Mouse (Mus musculus) liver, adult 2 months (tissue): ENCODE data around the gene Art1. TPM values are rescaled to one million over a fixed set of nuclear protein-coding genes. Genes with fewer than 3 reads are reported as not detected.

ENCODE experiments used
- DNase-seq: peaks from one replicate; pipeline ENCODE4 v3.0.0-alpha.2; 2011; ENCODE audit warnings: low read depth, low spot score; ENCODE audit errors: extremely low read depth
- H3K27ac ChIP-seq: fragments of 200-500 bp; replicated peaks from 2 replicates; pipeline ENCODE4 v1.5.1; 2012; ENCODE audit warnings: low read depth, mild to moderate bottlenecking, control low read depth, inconsistent platforms, low read length; ENCODE audit not compliant: insufficient read depth
- H3K27me3 ChIP-seq: fragments of 200-500 bp; 2 replicates; pipeline ENCODE4 v1.6.1; 2012; ENCODE audit warnings: mild to moderate bottlenecking, moderate library complexity, low read length, inconsistent platforms; ENCODE audit not compliant: control insufficient read depth, insufficient read depth
- H3K36me3 ChIP-seq: fragments of 200-500 bp; 2 replicates; pipeline ENCODE4 v1.6.1; 2012; ENCODE audit warnings: low read length, inconsistent platforms; ENCODE audit not compliant: control insufficient read depth, insufficient read depth
- H3K4me1 ChIP-seq: fragments of 200-500 bp; 2 replicates; pipeline ENCODE4 v1.6.1; 2011; ENCODE audit warnings: low read length; ENCODE audit not compliant: control insufficient read depth, insufficient read depth
- H3K4me3 ChIP-seq: fragments of 200-500 bp; 2 replicates; pipeline ENCODE4 v1.5.1; 2011; ENCODE audit warnings: low read depth, mild to moderate bottlenecking, control low read depth, low read length, moderate library complexity; ENCODE audit not compliant: insufficient read depth
- H3K79me2 ChIP-seq: fragments of 200-500 bp; 2 replicates; pipeline ENCODE4 v1.6.1; 2012; ENCODE audit warnings: inconsistent platforms, mild to moderate bottlenecking, low read length, moderate library complexity; ENCODE audit not compliant: control insufficient read depth, insufficient read depth
- H3K9ac ChIP-seq: fragments of 200-500 bp; 2 replicates; pipeline ENCODE4 v1.6.1; 2012; ENCODE audit warnings: low read depth, mild to moderate bottlenecking, control low read depth, inconsistent platforms, low read length
- CTCF ChIP-seq: fragments of 200-500 bp; IDR thresholded peaks from 2 replicates; pipeline ENCODE4 v1.5.1; 2011; ENCODE audit warnings: low read depth, low read length, control low read depth
- POLR2A ChIP-seq: fragments of 200-500 bp; IDR thresholded peaks from 2 replicates; pipeline ENCODE4 v1.6.1; 2011; ENCODE audit warnings: low read length, control low read depth; ENCODE audit not compliant: insufficient read depth; ENCODE audit errors: extremely low read depth
- whole genome bisulfite sequencing: fragments of 180-500 bp; shearing (Covaris S2); methylation state at CpG from one replicate; pipeline ENCODE4 v1.1.7; 2018; 5-methylcytosine and 5-hydroxymethylcytosine counted together
- polyA plus RNA-seq: library from polyadenylated mRNA; depleted of rRNA; stranded (reverse); fragments of >200 nt; gene quantifications from 2 replicates; pipeline ENCODE4 v1.2.3, GENCODE M21; 2012
- total RNA-seq: library from RNA; depleted of rRNA; stranded (reverse); fragments of >200 nt; gene quantifications from 2 replicates; pipeline ENCODE4 v1.2.3, GENCODE M21; 2014

Art1 gene
- total and polyA plus RNA-seq, 2 experiments: 0.28 TPM; not detected in 1

DNA sequence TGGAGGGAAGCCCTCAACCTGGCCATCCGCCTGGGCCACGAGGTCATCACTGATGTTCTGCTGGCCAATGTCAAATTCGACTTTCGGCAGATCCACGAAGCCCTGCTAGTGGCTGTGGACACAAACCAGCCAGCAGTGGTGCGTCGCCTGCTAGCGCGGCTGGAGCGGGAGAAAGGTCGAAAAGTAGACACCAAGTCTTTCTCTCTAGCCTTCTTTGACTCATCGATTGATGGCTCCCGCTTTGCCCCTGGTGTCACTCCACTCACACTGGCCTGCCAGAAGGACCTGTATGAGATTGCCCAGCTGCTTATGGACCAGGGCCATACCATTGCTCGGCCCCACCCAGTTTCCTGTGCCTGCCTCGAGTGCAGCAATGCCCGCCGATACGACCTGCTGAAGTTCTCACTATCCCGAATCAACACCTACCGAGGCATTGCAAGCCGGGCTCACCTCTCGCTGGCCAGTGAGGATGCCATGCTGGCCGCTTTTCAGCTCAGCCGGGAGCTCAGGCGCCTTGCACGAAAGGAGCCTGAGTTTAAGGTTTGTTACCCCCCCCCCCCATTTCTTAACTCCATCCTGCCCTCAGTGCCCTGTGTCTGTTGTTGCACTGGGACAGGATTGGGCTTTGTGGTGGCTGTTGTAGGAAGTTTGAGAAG is 17.4 kb upstream of the Art1 start:
- Histone ChIP-seq H3K4me3 (no peak overlapping the region), H3K79me2 (no peaks in the 10 kb centered on the region), H3K4me1 (no peaks in the 10 kb centered on the region), H3K36me3 (peaks cover 16% of the 10 kb centered on the region; the same call in 1 of the 2 replicates), H3K27ac (no peak overlapping the region), H3K9ac (no peak overlapping the region), H3K27me3 (no peaks in the 10 kb centered on the region)
- DNase-seq: no peak
- TF ChIP-seq CTCF (no peak), POLR2A (no peak)
- WGBS: 90% methylated on average over 26 of the region's 26 CpGs

DNA sequence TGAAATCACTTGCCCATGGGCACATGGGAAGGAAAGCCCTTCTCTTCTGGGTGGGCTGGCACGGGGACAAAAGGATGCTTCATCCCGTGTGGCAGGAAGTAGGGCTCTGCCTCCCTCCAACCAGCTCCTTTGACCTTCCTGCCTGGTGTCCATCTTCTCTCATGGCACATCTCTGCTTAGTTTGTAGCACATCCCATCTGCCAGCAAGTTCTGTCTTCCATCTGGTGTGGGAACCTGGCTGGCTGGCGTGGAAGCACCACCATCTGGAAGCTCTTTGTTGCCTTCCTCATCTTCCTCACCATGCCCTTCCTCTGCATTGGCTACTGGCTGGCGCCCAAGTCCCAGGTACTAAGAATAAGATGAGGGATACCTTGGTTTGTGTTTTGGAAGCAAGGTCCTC is 14.2 kb upstream of the Art1 start:
- Histone ChIP-seq H3K4me3 (no peak overlapping the region), H3K4me1 (no peaks in the 10 kb centered on the region), H3K27ac (no peak overlapping the region), H3K79me2 (no peaks in the 10 kb centered on the region), H3K36me3 (peaks cover 3% of the 10 kb centered on the region; the same call in 1 of the 2 replicates), H3K9ac (no peak overlapping the region), H3K27me3 (no peaks in the 10 kb centered on the region)
- DNase-seq: no peak
- TF ChIP-seq CTCF (no peak), POLR2A (no peak)
- 85% methylated on average over 4 of the region's 4 CpGs for WGBS

- no peak for DNase-seq
Measured at GRCm38 (mm10) chr7:102099760-102100661, 1.5 kb upstream of the Art1 start.

DNA sequence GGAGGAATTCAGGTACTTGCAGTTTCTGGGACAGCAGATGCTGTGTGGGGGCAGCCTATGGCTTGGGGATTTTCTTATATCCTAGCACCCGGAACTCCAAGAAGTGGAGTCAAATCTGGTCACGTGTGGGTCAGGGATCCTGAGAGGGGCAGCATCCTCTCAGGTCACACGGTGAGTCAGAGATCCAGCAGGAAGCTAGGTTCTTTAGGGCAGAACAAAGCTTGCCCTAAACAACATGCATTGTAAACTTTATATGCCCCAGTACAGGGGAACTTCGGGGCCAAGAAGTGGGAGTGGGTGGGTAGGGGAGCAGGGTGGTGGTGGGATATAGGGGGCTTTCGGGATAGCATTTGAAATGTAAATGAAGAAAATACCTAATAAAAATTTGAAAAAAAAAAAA is 675 bp upstream of the Art1 start:
- Histone ChIP-seq H3K4me3 (no peak overlapping the region), H3K27me3 (no peaks in the 10 kb centered on the region), H3K9ac (no peak overlapping the region), H3K79me2 (no peaks in the 10 kb centered on the region), H3K27ac (no peak overlapping the region), H3K36me3 (no peaks in the 10 kb centered on the region), H3K4me1 (no peaks in the 10 kb centered on the region)
- TF ChIP-seq POLR2A (no peak), CTCF (no peak)
- DNase-seq: no peak
- 83% methylated on average over 5 of the region's 5 CpGs for WGBS

More at GRCm38 (mm10) chr7:102099760-102100661, 1.5 kb upstream of the Art1 start:
- TF ChIP-seq POLR2A (no peak), CTCF (no peak)
- Histone ChIP-seq H3K36me3 (no peaks in the 10 kb centered on the region), H3K27me3 (no peaks in the 10 kb centered on the region), H3K4me3 (peak overlapping the region; percentile 43), H3K4me1 (no peaks in the 10 kb centered on the region), H3K79me2 (no peaks in the 10 kb centered on the region), H3K27ac (no peak overlapping the region), H3K9ac (no peak overlapping the region)
- 14% methylated on average over 30 of the region's 30 CpGs for WGBS

DNA sequence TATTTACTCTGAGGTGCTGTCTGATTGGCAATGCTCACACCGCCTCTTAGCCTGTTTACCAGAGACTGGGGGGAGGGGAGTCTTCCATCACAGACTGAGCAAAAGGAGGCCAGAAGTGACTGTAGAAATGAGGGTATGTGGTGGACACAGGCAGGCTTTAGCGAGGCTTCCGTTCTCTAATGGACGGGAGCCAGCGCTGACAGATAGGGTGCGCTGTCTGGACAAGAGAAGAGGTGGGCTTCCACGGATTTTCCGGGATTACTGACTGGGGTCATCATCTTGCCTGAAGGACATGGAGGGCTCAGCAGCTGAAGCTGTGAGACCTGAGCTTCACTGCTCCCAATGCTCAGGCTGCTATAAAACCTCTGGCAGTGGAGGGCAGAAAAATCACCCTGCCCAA is 698 bp downstream of the Art1 start:
- no peak for TF ChIP-seq CTCF
- no peak for TF ChIP-seq POLR2A
- Histone ChIP-seq H3K36me3 (no peaks in the 10 kb centered on the region), H3K27ac (no peak overlapping the region), H3K4me3 (no peak overlapping the region), H3K27me3 (peaks cover 5% of the 10 kb centered on the region; the same call in 1 of the 2 replicates), H3K9ac (no peak overlapping the region), H3K4me1 (no peaks in the 10 kb centered on the region), H3K79me2 (no peaks in the 10 kb centered on the region)
- DNase-seq: no peak
- 66% methylated on average over 8 of the region's 8 CpGs for WGBS
